Mouse (Mus musculus) forebrain, embryonic 12.5 days (tissue): Measurements from ENCODE around the gene Vps33b. TPM values are rescaled to one million over a fixed set of nuclear protein-coding genes. Genes with fewer than 3 reads are reported as not detected.

Experiments
- ATAC-seq: fragments of 200-750 bp; cut with Nextera tagmentation; 2 replicates; pipeline ENCODE4 v1.8.0; 2017; ENCODE audit warnings: moderate TSS enrichment; ENCODE audit not compliant: low FRiP score
- H3K27ac ChIP-seq: fragments of 300-500 bp; sonication (generic); 2 replicates; pipeline ENCODE4 v1.5.1; 2016; ENCODE audit warnings: mild to moderate bottlenecking
- H3K27me3 ChIP-seq: fragments of 300-500 bp; sonication (generic); 2 replicates; pipeline ENCODE4 v1.6.1; 2016; ENCODE audit warnings: mild to moderate bottlenecking
- H3K36me3 ChIP-seq: fragments of 300-500 bp; sonication (generic); replicated peaks from 2 replicates; pipeline ENCODE4 v1.6.1; 2016; ENCODE audit warnings: mild to moderate bottlenecking
- H3K4me1 ChIP-seq: fragments of 300-500 bp; sonication (generic); 2 replicates; pipeline ENCODE4 v1.6.1; 2016
- H3K4me2 ChIP-seq: fragments of 300-500 bp; sonication (generic); 2 replicates; pipeline ENCODE4 v1.6.1; 2016; ENCODE audit warnings: mild to moderate bottlenecking, moderate library complexity
- H3K4me3 ChIP-seq: fragments of 300-500 bp; sonication (generic); replicated peaks from 2 replicates; pipeline ENCODE4 v1.5.1; 2016; ENCODE audit warnings: mild to moderate bottlenecking
- H3K9ac ChIP-seq: fragments of 300-500 bp; sonication (generic); 2 replicates; pipeline ENCODE4 v1.6.1; 2016; ENCODE audit warnings: mild to moderate bottlenecking
- H3K9me3 ChIP-seq: fragments of 300-500 bp; sonication (generic); 2 replicates; pipeline ENCODE4 v1.6.1; 2016
- WGBS: fragments of 180-500 bp; shearing (Covaris S2); methylation state at CpG from one replicate; pipeline ENCODE4 v1.1.7; 2016; 5-methylcytosine and 5-hydroxymethylcytosine counted together
- polyA plus RNA-seq: library from polyadenylated mRNA; unstranded; fragments of >200 nt; fragmentation: Nextera tagmentation; extraction: Ambion mirVana; gene quantifications from 2 replicates; pipeline ENCODE4 v1.2.1, GENCODE M21; 2016

The Vps33b gene
- polyA plus RNA-seq, 1 experiment from 2014 or later = 17.4 TPM

DNA sequence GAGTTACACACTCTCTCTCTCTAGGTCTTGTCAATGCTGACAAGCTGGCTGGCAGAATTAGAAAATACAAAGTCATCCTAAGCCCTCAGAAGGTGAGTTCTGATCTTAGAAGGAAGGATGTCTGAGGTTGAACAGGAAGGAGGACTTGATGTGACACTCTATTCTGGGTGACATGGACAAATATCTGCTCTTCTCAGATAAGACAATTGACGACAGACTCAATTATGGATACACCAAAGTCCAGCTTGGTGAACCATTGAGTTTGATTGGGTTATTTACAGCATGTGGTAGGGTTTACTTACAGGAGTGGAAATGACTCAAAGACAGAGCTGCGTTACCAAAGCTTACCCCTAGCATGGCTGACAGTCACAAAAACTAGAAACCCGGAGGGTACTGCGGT is 6.9 kb downstream of the Vps33b start:
- WGBS = 95% methylated on average over 4 of the region's 4 CpGs
- Histone ChIP-seq H3K4me3 (no peak overlapping the region), H3K4me2 (no peak overlapping the region), H3K4me1 (no peaks in the 10 kb centered on the region), H3K27me3 (no peaks in the 10 kb centered on the region), H3K27ac (no peak overlapping the region), H3K36me3 (peaks cover 77% of the 10 kb centered on the region), H3K9ac (no peak overlapping the region), H3K9me3 (peaks cover 18% of the 10 kb centered on the region)
- ATAC-seq = no peak

DNA sequence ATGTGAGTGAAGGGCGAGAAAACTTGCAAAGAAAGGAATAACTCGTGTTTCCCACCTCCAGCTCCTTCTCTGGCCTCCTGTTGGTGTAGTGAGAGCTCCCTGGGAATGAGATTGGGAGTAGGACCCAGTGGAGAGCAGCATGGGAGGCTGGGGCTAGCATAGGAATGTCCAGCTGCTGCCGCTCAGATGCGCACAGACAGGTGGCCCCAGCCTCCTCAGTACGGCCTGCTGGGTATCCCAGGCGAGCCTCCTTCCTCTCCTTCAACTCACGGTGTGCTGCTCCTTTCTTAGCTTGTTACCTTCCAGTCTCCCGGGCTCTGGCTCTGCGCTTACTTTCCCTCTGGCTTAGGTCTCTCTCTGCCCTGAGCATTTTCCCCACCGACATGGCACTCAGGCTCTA is 10.6 kb downstream of the Vps33b start:
- peaks cover 76% of the 10 kb centered on the region for H3K36me3 ChIP-seq
- H3K27me3 ChIP-seq = no peaks in the 10 kb centered on the region
- no peak overlapping the region for H3K4me3 ChIP-seq
- no peak for ATAC-seq
- peaks cover 4% of the 10 kb centered on the region for H3K9me3 ChIP-seq
- H3K27ac ChIP-seq = no peak overlapping the region
- no peak overlapping the region for H3K9ac ChIP-seq
- 85% methylated on average over 10 of the region's 10 CpGs for WGBS
- no peaks in the 10 kb centered on the region for H3K4me1 ChIP-seq
- no peak overlapping the region for H3K4me2 ChIP-seq

- no peak overlapping the region for H3K4me2 ChIP-seq
- ATAC-seq = no peak
- no peak overlapping the region for H3K9ac ChIP-seq
- H3K9me3 ChIP-seq = no peaks in the 10 kb centered on the region
- no peak overlapping the region for H3K4me3 ChIP-seq
- peaks cover 78% of the 10 kb centered on the region for H3K36me3 ChIP-seq
- no peak overlapping the region for H3K27ac ChIP-seq
- no peaks in the 10 kb centered on the region for H3K4me1 ChIP-seq
- no peaks in the 10 kb centered on the region for H3K27me3 ChIP-seq
- WGBS = 90% methylated on average over 2 of the region's 2 CpGs
Measured at GRCm38 (mm10) chr7:80280998-80281397, 11.5 kb downstream of the Vps33b start.

GRCm38 (mm10) chr7:80281646-80282045 is 12.2 kb downstream of the Vps33b start:
- WGBS = 81% methylated on average over 3 of the region's 3 CpGs

GRCm38 (mm10) chr7:80283226-80283918 is 13.9 kb downstream of the Vps33b start:
- H3K4me1 ChIP-seq = no peaks in the 10 kb centered on the region
- no peaks in the 10 kb centered on the region for H3K9me3 ChIP-seq
- ATAC-seq = no peak
- no peak overlapping the region for H3K4me2 ChIP-seq
- H3K4me3 ChIP-seq = no peak overlapping the region
- H3K27ac ChIP-seq = no peak overlapping the region
- H3K27me3 ChIP-seq = no peaks in the 10 kb centered on the region
- WGBS = 91% methylated on average over 3 of the region's 3 CpGs
- no peak overlapping the region for H3K9ac ChIP-seq
- H3K36me3 ChIP-seq = peaks cover 77% of the 10 kb centered on the region

More at GRCm38 (mm10) chr7:80281646-80282045, 12.2 kb downstream of the Vps33b start:
- no peak overlapping the region for H3K9ac ChIP-seq
- no peaks in the 10 kb centered on the region for H3K9me3 ChIP-seq
- no peak overlapping the region for H3K4me3 ChIP-seq
- no peak for ATAC-seq
- H3K27me3 ChIP-seq = no peaks in the 10 kb centered on the region
- no peak overlapping the region for H3K27ac ChIP-seq
- no peak overlapping the region for H3K4me2 ChIP-seq
- H3K4me1 ChIP-seq = no peaks in the 10 kb centered on the region
- peaks cover 78% of the 10 kb centered on the region for H3K36me3 ChIP-seq

GRCm38 (mm10) chr7:80284391-80284790 is 14.9 kb downstream of the Vps33b start:
- Histone ChIP-seq H3K27ac (no peak overlapping the region), H3K4me1 (no peaks in the 10 kb centered on the region), H3K36me3 (peaks cover 70% of the 10 kb centered on the region), H3K9me3 (no peaks in the 10 kb centered on the region), H3K27me3 (no peaks in the 10 kb centered on the region), H3K4me2 (no peak overlapping the region), H3K9ac (no peak overlapping the region), H3K4me3 (no peak overlapping the region)
- no peak for ATAC-seq
- WGBS = 91% methylated on average over 5 of the region's 5 CpGs

DNA sequence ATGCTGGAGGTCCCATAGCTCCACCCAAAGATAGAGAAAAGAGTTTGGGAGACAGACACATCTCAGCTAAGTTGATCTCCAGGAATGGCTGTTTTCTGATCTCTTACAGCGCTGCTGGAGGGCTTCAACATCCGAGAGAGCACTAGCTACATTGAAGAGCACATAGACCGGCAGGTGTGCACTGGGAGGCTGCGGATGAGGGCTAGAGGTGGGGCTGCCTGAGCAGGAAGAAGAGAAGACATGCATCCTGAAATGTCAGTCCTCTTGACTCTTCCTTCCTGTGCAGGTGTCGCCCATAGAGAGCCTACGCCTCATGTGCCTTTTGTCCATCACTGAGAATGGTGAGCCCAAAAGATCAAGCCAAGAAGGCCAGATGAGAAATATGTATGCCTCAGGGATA is 16.3 kb downstream of the Vps33b start:
- ATAC-seq = no peak
- H3K27ac ChIP-seq = no peak overlapping the region
- no peaks in the 10 kb centered on the region for H3K4me1 ChIP-seq
- H3K4me2 ChIP-seq = no peak overlapping the region
- H3K36me3 ChIP-seq = peaks cover 71% of the 10 kb centered on the region
- no peak overlapping the region for H3K9ac ChIP-seq
- H3K27me3 ChIP-seq = no peaks in the 10 kb centered on the region
- H3K9me3 ChIP-seq = no peaks in the 10 kb centered on the region
- no peak overlapping the region for H3K4me3 ChIP-seq
- WGBS = 94% methylated on average over 6 of the region's 6 CpGs

DNA sequence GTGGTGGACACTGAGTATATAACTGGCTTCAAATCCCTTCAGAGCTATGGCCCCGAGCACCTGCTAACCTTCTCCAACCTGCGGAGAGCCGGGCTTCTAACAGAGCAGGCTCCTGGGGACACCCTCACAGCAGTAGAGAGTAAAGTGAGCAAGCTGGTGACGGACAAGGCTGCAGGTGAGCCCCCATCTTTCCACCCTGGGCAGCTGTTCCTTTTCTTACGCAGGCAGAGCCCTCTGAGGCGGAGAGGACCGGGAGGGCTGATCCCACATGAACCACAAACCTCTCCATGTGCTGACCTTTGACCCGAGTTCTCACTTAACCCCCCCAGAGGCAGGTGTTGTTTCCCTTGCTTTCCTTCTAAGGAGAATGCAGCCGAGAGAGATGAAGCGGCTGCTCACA is 18.3 kb downstream of the Vps33b start:
- no peak for ATAC-seq
- Histone ChIP-seq H3K4me3 (no peak overlapping the region), H3K36me3 (peaks cover 74% of the 10 kb centered on the region), H3K27ac (no peak overlapping the region), H3K4me2 (no peak overlapping the region), H3K27me3 (no peaks in the 10 kb centered on the region), H3K4me1 (no peaks in the 10 kb centered on the region), H3K9me3 (no peaks in the 10 kb centered on the region), H3K9ac (no peak overlapping the region)
- WGBS = 87% methylated on average over 10 of the region's 10 CpGs

GRCm38 (mm10) chr7:80294062-80294763 is 24.8 kb downstream of the Vps33b start, which contains the start of gene Prc1:
Gene Prc1 (plus strand): TSS chr7:80294450.
- WGBS = under 1% methylated on average over 52 of the region's 52 CpGs
- no peaks in the 10 kb centered on the region for H3K27me3 ChIP-seq

GRCm38 (mm10) chr7:80294764-80295648 is 25.6 kb downstream of the Vps33b start:
- Histone ChIP-seq H3K9me3 (no peaks in the 10 kb centered on the region), H3K4me2 (peak overlapping the region; percentile 79), H3K4me3 (peak overlapping the region; percentile 86), H3K4me1 (peaks cover 25% of the 10 kb centered on the region), H3K9ac (peak overlapping the region; percentile 82), H3K36me3 (peaks cover 24% of the 10 kb centered on the region), H3K27ac (peak overlapping the region; percentile 88), H3K27me3 (no peaks in the 10 kb centered on the region)
- peak; percentile 69 for ATAC-seq
- WGBS = 9% methylated on average over 37 of the region's 37 CpGs

More at GRCm38 (mm10) chr7:80294062-80294763, 24.8 kb downstream of the Vps33b start, which contains the start of gene Prc1:
- Histone ChIP-seq H3K4me3 (peak within 1 kb of the TSS; percentile 86), H3K9me3 (no peaks in the 10 kb centered on the region), H3K9ac (peak within 1 kb of the TSS; percentile 82), H3K27ac (peak within 1 kb of the TSS; percentile 88), H3K36me3 (peaks cover 24% of the 10 kb centered on the region), H3K4me1 (peaks cover 25% of the 10 kb centered on the region), H3K4me2 (peak within 1 kb of the TSS; percentile 79)
- peak; percentile 99 for ATAC-seq

DNA sequence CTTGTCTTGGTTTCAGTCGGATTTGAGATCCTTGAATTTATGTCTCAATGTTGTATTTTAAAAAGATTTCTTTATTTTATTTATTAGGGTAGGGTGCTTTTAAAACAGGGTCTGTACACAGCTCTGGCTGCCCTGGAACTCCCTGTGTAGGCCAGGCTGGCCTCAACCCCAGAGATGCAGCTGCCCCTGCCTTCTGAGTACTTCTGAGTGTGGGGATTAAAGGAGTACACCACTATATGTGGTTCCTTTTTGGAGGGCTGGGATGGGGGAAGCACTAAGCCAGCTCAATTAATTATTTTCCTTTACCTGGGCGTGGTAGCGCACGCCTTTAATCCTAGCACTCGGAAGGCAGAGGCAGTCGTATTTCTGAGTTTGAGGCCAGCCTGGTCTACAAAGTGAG is 27.0 kb downstream of the Vps33b start:
- no peak for ATAC-seq
- Histone ChIP-seq H3K36me3 (peaks cover 29% of the 10 kb centered on the region), H3K4me2 (peak overlapping the region; percentile 79), H3K9me3 (no peaks in the 10 kb centered on the region), H3K27ac (no peak overlapping the region), H3K4me1 (peaks cover 25% of the 10 kb centered on the region), H3K4me3 (peak overlapping the region; percentile 86), H3K9ac (no peak overlapping the region), H3K27me3 (no peaks in the 10 kb centered on the region)
- 93% methylated on average over 6 of the region's 6 CpGs for WGBS

DNA sequence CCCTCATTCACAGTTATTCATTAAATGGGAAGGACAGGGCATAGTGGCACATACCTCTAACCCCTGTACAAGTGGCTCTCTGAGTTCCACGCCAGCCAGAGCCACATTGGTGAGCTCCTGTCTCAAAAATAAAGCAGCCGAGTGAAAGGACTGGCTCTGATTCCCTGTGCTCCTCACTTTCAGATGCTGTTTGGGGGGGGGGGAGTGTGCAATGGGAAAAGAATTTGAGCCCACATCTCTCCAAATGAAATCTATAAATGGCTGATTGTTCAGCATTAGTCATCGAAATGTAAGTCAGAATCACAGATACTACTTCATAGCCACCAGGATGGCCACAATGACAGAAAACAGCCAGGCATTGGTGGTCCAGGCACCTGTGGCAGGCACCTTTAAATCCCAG is 27.6 kb downstream of the Vps33b start:
- ATAC-seq = no peak
- Histone ChIP-seq H3K27me3 (no peaks in the 10 kb centered on the region), H3K9me3 (no peaks in the 10 kb centered on the region), H3K36me3 (peaks cover 31% of the 10 kb centered on the region), H3K27ac (no peak overlapping the region), H3K4me1 (peaks cover 25% of the 10 kb centered on the region), H3K9ac (0 out of 2 replicates have a peak overlapping the region, but pooled peaks have one; percentile 27), H3K4me2 (peak overlapping the region; percentile 22), H3K4me3 (0 out of 2 replicates have a peak overlapping the region, but pooled peaks have one; percentile 16)
- WGBS = 87% methylated on average over 3 of the region's 3 CpGs
